Mouse (Mus musculus) heart, adult 2 months (tissue): ENCODE measurements around the gene Slc25a48.

Experiments
- CTCF ChIP-seq: fragments of 200-600 bp; IDR thresholded peaks from 2 replicates; pipeline ENCODE4 v1.8.1; 2022; ENCODE audit warnings: antibody characterized with exemption, mild to moderate bottlenecking, moderate library complexity
- EP300 ChIP-seq: fragments of 200-500 bp; IDR thresholded peaks from 2 replicates; pipeline ENCODE4 v1.6.1; 2011; ENCODE audit warnings: low read depth, low read length, control low read depth; ENCODE audit not compliant: insufficient read depth
- POLR2A ChIP-seq: fragments of 200-500 bp; IDR thresholded peaks from 2 replicates; pipeline ENCODE4 v1.6.1; 2011; ENCODE audit warnings: mild to moderate bottlenecking, low read depth, low read length, control low read depth; ENCODE audit not compliant: insufficient read depth

GRCm38 (mm10) chr13:56461460-56461859 is 23.3 kb downstream of the Slc25a48 start:
- no peak for TF ChIP-seq CTCF
- TF ChIP-seq POLR2A: no peak
- TF ChIP-seq EP300: no peak
